Mouse (Mus musculus): ENCODE measurements around the gene Sub1. TPM values are rescaled to one million over a fixed set of nuclear protein-coding genes. Genes with fewer than 3 reads are reported as not detected.

Sub1 gene
- total and polyA plus RNA-seq, 3 experiments: 7.5 to 90.7 (median 76.8) TPM

DNA sequence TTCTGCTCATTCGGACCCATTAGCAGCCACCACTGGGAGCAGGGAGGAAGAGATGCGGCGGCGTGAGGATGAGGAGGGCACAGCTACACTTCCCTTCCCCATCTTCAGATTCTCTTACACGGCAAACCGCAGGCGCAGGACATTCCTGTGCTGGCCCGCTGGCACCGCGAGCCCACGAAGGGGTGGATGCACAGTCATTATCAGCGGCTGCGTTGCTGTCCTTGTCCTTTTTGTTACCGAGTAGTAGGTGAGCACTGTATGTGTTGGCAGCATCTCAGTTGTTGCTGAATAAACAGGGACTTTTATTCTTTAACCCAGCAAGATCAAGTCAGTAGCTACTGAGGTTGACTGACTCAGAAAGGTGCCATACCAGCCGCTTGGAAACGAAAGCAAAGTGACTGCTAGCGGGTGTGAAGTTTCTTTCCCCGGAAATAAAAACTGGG, 13.8 kb upstream of the Sub1 start:
- peak in 1 of 2 experiments; percentile 26 for DNase-seq
- 15% methylated on average over 18 of the region's 18 CpGs for WGBS
- Histone ChIP-seq H3K79me2 (replicated peaks; ENCODE audit: control insufficient read depth, insufficient read depth, low read length) (no peaks in the 10 kb centered on the region), H3K9ac (ENCODE audit: low read depth, low read length) (peak overlapping the region; percentile 15), H3K4me3 (peak overlapping the region; percentile 39), H3K27me3 (ENCODE audit: control insufficient read depth, insufficient read depth, low read length) (no peaks in the 10 kb centered on the region), H3K27ac (no peak overlapping the region), H3K36me3 (ENCODE audit: control insufficient read depth, insufficient read depth, low read length) (no peaks in the 10 kb centered on the region), H3K4me1 (ENCODE audit: control insufficient read depth, insufficient read depth, low read length) (no peaks in the 10 kb centered on the region)
- intact Hi-C loops (cut with DNase I): no loop called here
- TF ChIP-seq EP300 (IDR thresholded peaks at IDR 0.05; ENCODE audit: insufficient read depth, low read depth, low read length) (no peak), POLR2A (IDR thresholded peaks at IDR 0.05; ENCODE audit: insufficient read depth, low read depth, low read length) (no peak), CTCF (IDR thresholded peaks at IDR 0.05) (no peak)

DNA sequence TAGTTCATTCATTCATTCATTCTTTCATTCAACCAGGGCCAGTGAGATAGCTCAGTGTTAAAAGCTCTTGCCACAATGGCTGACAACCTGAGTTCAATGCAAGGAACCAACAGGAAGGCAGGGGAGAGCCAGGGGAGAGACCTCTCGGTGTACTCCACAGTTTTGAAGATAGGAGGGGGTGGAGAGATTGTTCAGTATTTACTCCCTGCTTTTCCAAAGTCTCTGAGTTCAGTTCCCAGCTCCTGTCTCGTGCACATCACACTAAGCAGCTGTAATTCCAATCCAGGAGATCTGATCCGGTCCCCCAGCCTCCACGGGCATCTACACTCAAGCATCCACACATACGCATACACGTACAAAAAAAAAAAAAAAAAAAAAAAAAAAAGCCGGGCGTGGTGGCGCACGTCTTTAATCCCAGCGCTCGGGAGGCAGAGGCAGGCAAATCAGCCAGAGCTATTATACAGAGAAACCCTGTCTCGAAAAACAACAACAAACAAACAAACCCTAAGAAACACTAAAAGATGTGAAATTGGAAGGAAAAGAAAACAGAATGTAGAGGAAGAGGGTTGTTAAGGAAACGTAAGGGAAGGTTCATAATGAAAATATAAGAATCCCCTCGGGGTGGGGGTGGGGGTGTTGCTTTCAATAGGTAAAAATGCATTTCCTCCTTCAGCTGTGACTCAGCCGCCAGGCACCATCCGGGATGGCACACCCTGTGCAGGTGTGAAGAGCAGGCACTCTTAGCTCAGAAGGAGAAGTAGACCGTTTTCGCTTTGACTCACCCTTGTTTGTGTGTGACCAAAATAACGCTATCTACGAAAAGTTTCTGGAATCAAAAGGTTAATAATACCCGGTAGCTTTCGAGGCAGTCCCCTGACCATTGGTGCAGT, 13.2 kb upstream of the Sub1 start:
- TF ChIP-seq CTCF (IDR thresholded peaks at IDR 0.05): no peak
- intact Hi-C loops (cut with DNase I): no loop called here
- Histone ChIP-seq H3K27ac (no peak overlapping the region), H3K27me3 (ENCODE audit: control insufficient read depth, insufficient read depth, low read length) (no peaks in the 10 kb centered on the region), H3K79me2 (replicated peaks; ENCODE audit: control insufficient read depth, insufficient read depth, low read length) (no peaks in the 10 kb centered on the region), H3K4me1 (ENCODE audit: control insufficient read depth, insufficient read depth, low read length) (no peaks in the 10 kb centered on the region), H3K36me3 (ENCODE audit: control insufficient read depth, insufficient read depth, low read length) (no peaks in the 10 kb centered on the region), H3K9ac (ENCODE audit: low read depth, low read length) (peak overlapping the region; percentile 15), H3K4me3 (peak overlapping the region; percentile 39)
- DNase-seq: peak in 1 of 2 experiments; percentile 49
- WGBS: 45% methylated on average over 23 of the region's 23 CpGs

DNA sequence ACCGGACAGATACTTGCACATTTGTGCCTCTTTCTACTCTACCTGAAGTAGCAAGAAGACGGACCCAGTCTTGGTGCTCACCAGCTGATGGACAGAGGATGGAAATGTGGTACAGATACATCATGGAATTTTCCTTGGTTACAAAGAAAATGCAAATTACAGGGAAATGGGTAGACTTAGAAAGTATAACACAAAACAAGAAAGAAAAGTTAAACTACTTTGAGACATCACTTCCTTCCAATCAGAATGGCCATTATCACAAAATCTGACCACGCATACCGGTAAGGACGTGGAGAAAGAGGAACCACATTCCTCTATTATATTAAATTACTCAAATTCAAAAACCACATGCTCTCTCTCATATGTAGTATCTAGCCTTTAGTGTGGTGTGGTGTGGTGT, 12.1 kb upstream of the Sub1 start:
- H3K4me1 ChIP-seq (ENCODE audit: control insufficient read depth, insufficient read depth, low read length): no peaks in the 10 kb centered on the region
- no peak overlapping the region for H3K4me3 ChIP-seq

DNA sequence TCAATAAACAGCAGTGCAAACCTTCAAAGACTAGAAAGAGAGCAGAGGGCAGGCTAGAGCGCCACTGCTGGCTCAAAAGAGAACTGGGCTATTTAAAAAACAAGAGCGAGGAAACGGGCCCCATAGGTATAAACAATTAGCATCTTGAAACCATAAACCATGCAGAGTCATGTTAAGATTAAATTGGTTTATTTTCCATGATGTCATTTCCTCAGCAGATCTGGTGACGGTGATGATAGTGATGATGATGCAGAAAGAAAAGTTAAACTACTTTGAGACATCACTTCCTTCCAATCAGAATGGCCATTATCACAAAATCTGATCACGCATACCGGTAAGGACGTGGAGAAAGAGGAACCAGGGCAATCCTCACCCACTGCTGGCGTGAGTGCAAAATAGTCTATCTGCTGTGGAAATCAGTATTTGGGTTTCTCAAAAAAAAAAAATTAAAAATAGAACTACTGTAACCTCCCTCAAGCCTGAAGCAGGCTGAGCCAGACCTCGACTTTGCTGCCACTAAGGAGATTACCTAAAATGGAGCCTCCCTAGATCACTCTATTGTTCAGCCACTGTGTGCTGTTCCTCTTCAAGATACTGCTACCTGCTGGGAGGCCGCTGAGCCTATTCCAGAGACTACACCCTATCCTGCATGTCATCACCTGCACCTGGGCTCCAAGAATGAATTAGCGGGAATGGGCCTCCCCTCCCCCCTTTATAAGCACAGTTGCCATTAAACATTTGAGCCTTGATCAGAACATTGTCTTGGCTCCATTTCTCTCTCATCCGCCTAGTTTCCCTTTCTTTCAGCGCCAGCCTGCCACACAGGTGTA, 11.4 kb upstream of the Sub1 start:
- no peak for DNase-seq
- Histone ChIP-seq H3K36me3 (ENCODE audit: control insufficient read depth, insufficient read depth, low read length) (no peaks in the 10 kb centered on the region), H3K9ac (ENCODE audit: low read depth, low read length) (no peak overlapping the region), H3K4me3 (no peak overlapping the region), H3K79me2 (replicated peaks; ENCODE audit: control insufficient read depth, insufficient read depth, low read length) (no peaks in the 10 kb centered on the region), H3K27me3 (ENCODE audit: control insufficient read depth, insufficient read depth, low read length) (no peaks in the 10 kb centered on the region), H3K4me1 (ENCODE audit: control insufficient read depth, insufficient read depth, low read length) (no peaks in the 10 kb centered on the region), H3K27ac (no peak overlapping the region)
- TF ChIP-seq EP300 (IDR thresholded peaks at IDR 0.05; ENCODE audit: insufficient read depth, low read depth, low read length) (no peak), POLR2A (IDR thresholded peaks at IDR 0.05; ENCODE audit: insufficient read depth, low read depth, low read length) (no peak), CTCF (IDR thresholded peaks at IDR 0.05) (no peak)
- WGBS: 65% methylated on average over 13 of the region's 13 CpGs
- intact Hi-C loops (cut with DNase I): no loop called here

More for the DNA sequence above, 12.1 kb upstream of the Sub1 start:
- DNase-seq: no peak
- Histone ChIP-seq H3K9ac (ENCODE audit: low read depth, low read length) (no peak overlapping the region), H3K27me3 (ENCODE audit: control insufficient read depth, insufficient read depth, low read length) (no peaks in the 10 kb centered on the region), H3K79me2 (replicated peaks; ENCODE audit: control insufficient read depth, insufficient read depth, low read length) (no peaks in the 10 kb centered on the region), H3K27ac (no peak overlapping the region), H3K36me3 (ENCODE audit: control insufficient read depth, insufficient read depth, low read length) (no peaks in the 10 kb centered on the region)
- intact Hi-C loops (cut with DNase I): no loop called here
- WGBS: 90% methylated on average over 5 of the region's 5 CpGs
- TF ChIP-seq POLR2A (IDR thresholded peaks at IDR 0.05; ENCODE audit: insufficient read depth, low read depth, low read length) (no peak), EP300 (IDR thresholded peaks at IDR 0.05; ENCODE audit: insufficient read depth, low read depth, low read length) (no peak)

DNA sequence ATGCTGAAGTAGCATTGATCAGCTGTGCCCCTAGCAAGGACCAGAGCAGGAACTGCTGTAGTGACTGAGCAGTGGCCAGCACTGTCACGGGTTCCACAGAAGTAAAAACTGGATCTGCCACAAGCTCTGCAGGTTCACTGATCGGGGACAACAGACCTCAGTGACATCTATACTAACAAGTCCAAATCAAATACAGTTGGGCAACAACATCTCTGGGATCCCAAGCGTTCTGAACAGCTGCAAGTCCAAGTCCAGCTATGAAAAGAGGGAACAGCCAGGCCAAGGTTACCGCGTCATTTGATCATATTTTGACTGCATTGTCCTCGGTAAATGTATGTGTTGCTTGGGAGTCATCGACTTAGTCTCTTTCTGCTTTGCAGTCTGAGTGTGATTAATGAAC, 10.6 kb upstream of the Sub1 start:
- no peaks in the 10 kb centered on the region for H3K27me3 ChIP-seq (ENCODE audit: control insufficient read depth, insufficient read depth, low read length)
- H3K79me2 ChIP-seq (replicated peaks; ENCODE audit: control insufficient read depth, insufficient read depth, low read length): no peaks in the 10 kb centered on the region
- no peaks in the 10 kb centered on the region for H3K36me3 ChIP-seq (ENCODE audit: control insufficient read depth, insufficient read depth, low read length)
- no peak overlapping the region for H3K9ac ChIP-seq (ENCODE audit: low read depth, low read length)
- H3K4me1 ChIP-seq (ENCODE audit: control insufficient read depth, insufficient read depth, low read length): no peaks in the 10 kb centered on the region
- H3K27ac ChIP-seq: no peak overlapping the region
- 90% methylated on average over 7 of the region's 7 CpGs for WGBS
- intact Hi-C loops (cut with DNase I): no loop called here
- TF ChIP-seq POLR2A (IDR thresholded peaks at IDR 0.05; ENCODE audit: insufficient read depth, low read depth, low read length) (no peak), CTCF (IDR thresholded peaks at IDR 0.05) (no peak), EP300 (IDR thresholded peaks at IDR 0.05; ENCODE audit: insufficient read depth, low read depth, low read length) (no peak)
- no peak overlapping the region for H3K4me3 ChIP-seq
- no peak for DNase-seq

DNA sequence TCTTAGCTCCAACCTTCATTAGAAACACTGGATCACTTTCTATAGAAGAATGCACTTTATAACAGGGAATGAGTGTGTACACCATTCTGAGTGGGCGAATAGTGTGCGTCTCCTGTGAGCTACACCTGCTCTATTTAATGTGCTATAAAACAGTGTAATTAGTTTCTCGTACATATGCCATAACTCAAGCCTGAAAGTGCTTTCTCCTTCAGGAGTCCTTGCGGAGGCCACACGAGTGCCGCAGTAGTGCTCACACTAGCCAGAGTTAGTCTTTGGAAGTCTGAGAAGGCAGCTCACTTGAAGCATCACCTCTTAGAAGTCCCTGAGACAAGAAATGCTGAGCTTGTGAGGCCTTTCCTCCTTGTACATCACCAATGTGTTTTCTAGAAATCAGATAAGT, 9.4 kb upstream of the Sub1 start:
- Histone ChIP-seq H3K4me3 (no peak overlapping the region), H3K36me3 (ENCODE audit: control insufficient read depth, insufficient read depth, low read length) (no peaks in the 10 kb centered on the region), H3K4me1 (ENCODE audit: control insufficient read depth, insufficient read depth, low read length) (no peaks in the 10 kb centered on the region), H3K27ac (no peak overlapping the region), H3K9ac (ENCODE audit: low read depth, low read length) (no peak overlapping the region), H3K27me3 (ENCODE audit: control insufficient read depth, insufficient read depth, low read length) (no peaks in the 10 kb centered on the region), H3K79me2 (replicated peaks; ENCODE audit: control insufficient read depth, insufficient read depth, low read length) (no peaks in the 10 kb centered on the region)
- WGBS: 92% methylated on average over 6 of the region's 6 CpGs
- DNase-seq: no peak
- TF ChIP-seq CTCF (IDR thresholded peaks at IDR 0.05) (no peak), EP300 (IDR thresholded peaks at IDR 0.05; ENCODE audit: insufficient read depth, low read depth, low read length) (no peak), POLR2A (IDR thresholded peaks at IDR 0.05; ENCODE audit: insufficient read depth, low read depth, low read length) (no peak)
- intact Hi-C loops (cut with DNase I): no loop called here
